Mouse (Mus musculus): ENCODE data around the gene G430095P16Rik. TPM values are rescaled to one million over a fixed set of nuclear protein-coding genes. Genes with fewer than 3 reads are reported as not detected.
A peak's percentile ranks its signal among the peaks of the same experiment; 100 is the strongest.

G430095P16Rik gene
- polyA plus RNA-seq (2016; fragmentation: Nextera tagmentation; extraction: Ambion mirVana), result 2.1 and 3.2 TPM in 2 replicates

DNA sequence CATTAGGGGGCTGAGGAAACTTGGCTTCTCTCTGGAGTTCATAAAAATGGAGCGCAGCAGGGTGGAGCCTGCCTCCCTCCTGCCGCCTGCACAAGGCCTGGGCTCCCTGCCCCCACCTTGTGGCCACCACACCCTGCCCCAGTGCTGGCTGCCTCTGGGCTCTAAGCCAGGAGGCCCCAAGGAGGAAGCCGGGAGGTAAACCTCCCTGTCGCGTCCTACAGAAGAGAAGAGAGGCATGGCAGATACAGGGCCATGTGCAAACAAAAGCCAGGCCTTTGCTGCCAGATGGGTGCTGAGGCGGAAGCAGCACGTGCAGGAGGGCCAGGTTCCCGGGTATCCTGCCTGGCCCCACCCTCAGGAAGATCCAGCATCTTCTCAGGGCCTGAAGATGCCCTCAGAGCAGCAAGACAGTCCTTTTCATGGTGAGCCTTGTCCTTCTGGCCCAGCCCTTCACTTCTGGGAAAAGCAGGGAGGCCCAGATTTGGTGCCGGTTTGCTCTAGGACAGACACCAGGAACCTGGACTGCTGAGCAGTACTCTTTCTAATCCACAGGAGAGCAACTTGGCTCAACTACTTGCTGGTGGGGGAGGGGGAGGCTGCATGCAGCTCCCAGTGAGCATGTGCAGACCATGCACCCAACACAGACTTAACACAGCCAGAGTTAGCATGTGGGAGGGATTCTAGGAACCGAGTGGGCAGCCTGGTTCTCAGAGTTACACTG is at the start of gene G430095P16Rik:
G430095P16Rik (plus strand) TSS at position 158 of the 721 bp plus-strand sequence.
- Histone ChIP-seq H3K27ac (peak within 1 kb of the TSS; percentile 87), H3K36me3 (no peaks in the 10 kb centered on the region), H3K4me3 (peak within 1 kb of the TSS; percentile 38), H3K4me1 (peaks cover 63% of the 10 kb centered on the region), H3K27me3 (ENCODE audit: insufficient read depth, poor library complexity, severe bottlenecking) (peaks cover 71% of the 10 kb centered on the region), H3K9me3 (no peaks in the 10 kb centered on the region)
- DNase-seq (ENCODE audit: low spot score), result no peak
- 14% methylated on average over 10 of the region's 10 CpGs for WGBS

DNA sequence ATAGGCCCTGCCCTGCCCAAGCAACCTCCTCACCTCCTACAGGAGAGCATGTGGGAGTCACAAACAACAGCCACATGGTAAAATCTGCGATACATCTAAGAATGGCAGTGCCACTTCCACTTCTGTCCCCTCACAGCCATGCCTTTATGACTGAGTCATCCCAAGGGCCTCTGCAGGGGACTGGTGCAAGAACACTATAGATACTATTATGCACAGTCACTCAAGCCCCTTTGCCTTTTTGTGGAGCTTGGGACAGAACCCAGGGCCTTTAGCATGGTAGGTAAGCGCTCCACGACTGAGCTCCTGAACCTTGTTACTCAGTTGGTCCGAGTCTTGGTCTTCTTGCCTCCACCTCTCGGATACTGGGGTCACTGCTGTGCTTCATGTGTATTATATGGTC is 45.5 kb upstream of the G430095P16Rik start:
- H3K36me3 ChIP-seq, result peaks cover 67% of the 10 kb centered on the region
- DNase-seq (ENCODE audit: low spot score), result no peak
- H3K27ac ChIP-seq, result no peak overlapping the region
- 86% methylated on average over 5 of the region's 5 CpGs for WGBS
- no peak overlapping the region for H3K4me3 ChIP-seq
- no peaks in the 10 kb centered on the region for H3K27me3 ChIP-seq (ENCODE audit: insufficient read depth, poor library complexity, severe bottlenecking)
- no peaks in the 10 kb centered on the region for H3K9me3 ChIP-seq
- peaks cover 14% of the 10 kb centered on the region for H3K4me1 ChIP-seq

DNA sequence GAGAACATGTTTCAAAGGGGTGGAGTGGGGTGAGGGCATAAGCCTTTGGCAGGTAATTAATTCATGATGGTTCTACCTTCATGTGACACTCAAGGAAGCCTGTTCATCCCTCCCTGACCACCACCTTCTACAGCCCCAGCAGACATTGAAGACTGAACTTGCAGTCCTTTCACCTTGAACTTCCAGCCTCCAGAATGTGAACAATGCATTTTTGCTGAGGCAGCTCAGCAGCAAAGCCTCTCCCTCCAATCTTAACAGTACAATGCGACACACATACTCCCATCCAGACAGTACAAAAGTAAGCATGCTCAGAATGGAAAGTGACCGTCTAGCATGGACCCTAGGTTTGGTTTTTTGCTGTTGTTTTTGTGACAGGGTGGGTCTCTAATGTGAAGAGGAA is 41.3 kb upstream of the G430095P16Rik start:
- no peak for DNase-seq (ENCODE audit: low spot score)
- H3K9me3 ChIP-seq, result no peaks in the 10 kb centered on the region
- H3K27me3 ChIP-seq (ENCODE audit: insufficient read depth, poor library complexity, severe bottlenecking), result no peaks in the 10 kb centered on the region
- H3K4me1 ChIP-seq, result peaks cover 51% of the 10 kb centered on the region
- H3K36me3 ChIP-seq, result peaks cover 42% of the 10 kb centered on the region
- no peak overlapping the region for H3K27ac ChIP-seq
- 87% methylated on average over 2 of the region's 2 CpGs for WGBS
- no peak overlapping the region for H3K4me3 ChIP-seq

DNA sequence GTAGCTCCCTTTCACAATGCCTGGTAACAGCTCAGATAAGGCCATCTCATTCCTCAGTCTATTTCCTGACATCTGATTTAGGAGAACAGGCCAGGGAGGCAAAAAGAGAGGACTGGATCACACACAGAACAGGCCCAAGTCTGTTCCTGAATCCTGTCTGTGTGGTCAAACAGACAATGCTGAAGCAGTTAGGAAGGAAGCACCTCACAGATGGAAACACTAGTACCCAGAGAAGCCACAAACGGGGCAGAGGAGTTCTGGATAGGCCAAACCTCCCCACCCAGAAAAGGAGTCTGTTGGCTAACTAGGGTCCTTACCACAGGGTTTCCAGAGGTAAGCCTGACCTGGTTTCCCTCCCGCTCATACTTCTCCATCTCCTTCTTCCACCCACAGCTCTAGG is 40.5 kb upstream of the G430095P16Rik start:
- WGBS, result 76% methylated on average over 2 of the region's 2 CpGs
- H3K27me3 ChIP-seq (ENCODE audit: insufficient read depth, poor library complexity, severe bottlenecking), result no peaks in the 10 kb centered on the region
- H3K9me3 ChIP-seq, result no peaks in the 10 kb centered on the region
- peaks cover 51% of the 10 kb centered on the region for H3K4me1 ChIP-seq
- H3K27ac ChIP-seq, result no peak overlapping the region
- peaks cover 36% of the 10 kb centered on the region for H3K36me3 ChIP-seq
- DNase-seq (ENCODE audit: low spot score), result no peak
- no peak overlapping the region for H3K4me3 ChIP-seq

DNA sequence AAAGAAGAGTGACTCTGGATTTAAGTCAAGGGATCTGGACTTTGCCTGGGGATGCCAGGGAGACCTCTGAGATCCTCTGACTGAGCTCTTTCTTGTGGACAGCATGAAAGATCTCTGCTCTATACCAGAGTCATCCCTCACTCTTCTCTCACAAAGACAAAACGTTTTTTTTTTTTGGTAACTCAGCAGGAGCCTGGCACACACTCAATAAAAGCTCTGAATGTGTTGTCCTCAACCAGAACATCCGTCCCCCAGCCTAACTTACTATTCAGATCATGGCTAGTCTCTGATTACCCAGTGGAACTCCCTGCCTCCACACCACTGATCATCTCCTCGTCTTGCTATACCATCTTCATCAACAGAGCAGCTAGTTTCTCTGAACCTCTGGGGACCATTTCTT is 38.3 kb upstream of the G430095P16Rik start:
- no peak overlapping the region for H3K27ac ChIP-seq
- WGBS, result 70% methylated on average over 3 of the region's 3 CpGs
- H3K36me3 ChIP-seq, result peaks cover 29% of the 10 kb centered on the region
- no peak overlapping the region; the same call in 1 of the 2 replicates for H3K4me3 ChIP-seq
- no peak for DNase-seq (ENCODE audit: low spot score)
- H3K4me1 ChIP-seq, result peaks cover 64% of the 10 kb centered on the region
- no peaks in the 10 kb centered on the region for H3K9me3 ChIP-seq
- no peaks in the 10 kb centered on the region for H3K27me3 ChIP-seq (ENCODE audit: insufficient read depth, poor library complexity, severe bottlenecking)

DNA sequence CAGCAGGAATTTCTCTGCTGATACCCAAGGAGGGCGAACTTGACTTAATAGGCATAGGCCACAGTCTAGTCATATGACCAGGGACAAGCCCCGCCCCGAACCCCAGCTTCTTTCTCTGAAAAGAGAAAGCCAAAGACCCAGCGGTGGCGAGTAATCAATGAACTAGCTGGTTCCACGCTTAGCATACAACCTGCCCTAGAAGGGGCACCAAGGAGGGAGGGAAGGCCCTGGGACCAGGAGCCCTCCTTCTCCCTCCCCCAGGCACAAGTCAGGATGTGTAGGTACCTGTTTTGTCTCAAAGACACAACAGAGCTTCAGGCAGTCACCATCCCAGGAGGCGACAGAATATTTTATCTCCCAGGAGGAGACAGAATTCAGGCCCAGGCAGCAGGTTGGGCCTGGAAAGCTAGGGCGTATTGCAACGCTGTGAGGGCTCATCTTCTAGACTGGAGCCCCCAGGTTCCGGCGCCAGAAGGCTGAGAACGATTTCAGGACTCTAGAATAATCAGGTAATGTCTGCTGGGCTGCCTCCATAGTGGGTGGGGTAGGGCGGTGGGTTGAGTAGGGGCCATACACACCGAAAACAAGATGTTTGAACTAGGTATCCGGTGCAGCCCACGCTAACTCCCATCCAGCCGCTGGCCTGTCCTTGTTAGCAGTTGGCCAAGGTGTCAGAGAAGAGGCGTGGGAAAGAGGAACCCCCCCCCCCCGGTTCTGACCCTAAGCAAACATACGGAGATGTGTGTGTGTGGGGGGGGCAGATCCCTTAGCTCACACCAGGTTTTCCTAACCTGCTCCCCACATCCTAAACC is 36.4 kb upstream of the G430095P16Rik start, which contains the start of gene Trmt1:
Trmt1 (plus strand) TSS at position 117 of the 812 bp plus-strand sequence.
- H3K27ac ChIP-seq, result peak within 1 kb of the TSS; percentile 100
- no peaks in the 10 kb centered on the region for H3K27me3 ChIP-seq (ENCODE audit: insufficient read depth, poor library complexity, severe bottlenecking)
- DNase-seq (ENCODE audit: low spot score), result peak; percentile 77
- no peaks in the 10 kb centered on the region for H3K9me3 ChIP-seq
- peak within 1 kb of the TSS; percentile 99 for H3K4me3 ChIP-seq
- H3K4me1 ChIP-seq, result peaks cover 73% of the 10 kb centered on the region
- H3K36me3 ChIP-seq, result peaks cover 33% of the 10 kb centered on the region
- WGBS, result 13% methylated on average over 20 of the region's 20 CpGs

DNA sequence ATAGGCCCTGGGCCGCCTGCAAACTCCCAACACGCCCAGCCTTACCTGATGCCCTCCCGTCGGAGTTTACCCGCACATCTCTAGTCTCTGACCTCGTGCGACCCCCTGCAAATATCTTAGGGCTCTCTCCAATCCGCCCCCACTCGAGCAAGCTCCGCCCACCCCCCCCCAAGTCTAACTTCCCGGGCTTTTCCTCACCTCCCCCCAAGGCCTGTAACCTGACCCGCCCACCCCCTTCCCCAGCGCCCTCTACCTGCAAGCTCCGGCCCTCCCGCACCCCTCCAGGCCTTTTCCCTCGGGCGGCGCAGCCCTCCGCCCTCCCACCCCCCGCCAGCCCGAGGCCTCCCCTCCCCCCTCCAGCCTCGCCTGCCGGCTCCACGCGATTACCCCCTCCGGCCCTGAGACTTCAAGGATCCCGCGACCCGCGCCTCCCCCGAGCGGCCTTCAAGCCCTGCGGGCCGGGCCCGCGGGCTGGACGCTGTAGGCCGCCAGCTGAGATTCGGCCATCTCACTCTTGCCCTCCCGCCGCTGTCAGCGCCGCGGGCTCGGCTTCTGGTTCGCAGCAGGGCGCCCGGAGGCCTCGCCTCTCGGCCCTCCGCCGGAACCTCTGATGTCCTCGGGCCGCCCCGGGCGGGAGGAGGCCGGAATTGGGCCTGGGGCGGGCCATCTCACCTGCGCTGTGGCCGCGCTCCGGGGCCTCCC is 35.7 kb upstream of the G430095P16Rik start:
- peak; percentile 87 for DNase-seq (ENCODE audit: low spot score)
- H3K27me3 ChIP-seq (ENCODE audit: insufficient read depth, poor library complexity, severe bottlenecking), result no peaks in the 10 kb centered on the region
- H3K4me1 ChIP-seq, result peaks cover 66% of the 10 kb centered on the region
- WGBS, result 1% methylated on average over 61 of the region's 62 CpGs
- no peaks in the 10 kb centered on the region for H3K9me3 ChIP-seq
- H3K4me3 ChIP-seq, result peak overlapping the region; percentile 99
- H3K27ac ChIP-seq, result peak overlapping the region; percentile 100
- H3K36me3 ChIP-seq, result peaks cover 32% of the 10 kb centered on the region

DNA sequence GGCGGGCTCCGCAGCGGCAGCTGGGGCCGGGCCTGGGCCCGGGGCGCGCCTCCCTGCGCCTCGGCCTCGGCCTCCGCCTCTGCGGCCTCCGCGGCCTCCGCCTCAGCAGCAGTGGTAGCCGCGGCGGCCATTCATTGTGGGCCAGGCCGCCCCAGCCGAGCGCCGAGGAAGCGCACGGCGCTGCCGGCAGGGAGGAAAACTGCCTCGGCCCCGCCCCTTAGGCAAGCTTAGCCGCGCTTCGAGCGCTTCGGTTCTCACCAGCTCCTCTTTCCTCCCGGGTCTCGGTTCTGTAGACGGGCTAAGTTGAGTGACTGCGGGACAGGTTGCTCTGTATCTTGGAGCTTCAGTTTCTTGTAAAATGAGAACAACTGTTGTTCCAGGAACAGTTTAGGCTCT is 35.1 kb upstream of the G430095P16Rik start, which contains the start of gene Nacc1:
Nacc1 (minus strand) TSS at position 158 of the 396 bp plus-strand sequence.
- under 1% methylated on average over 36 of the region's 37 CpGs for WGBS
- no peaks in the 10 kb centered on the region for H3K9me3 ChIP-seq
- H3K27ac ChIP-seq, result peak within 1 kb of the TSS; percentile 100
- peak; percentile 94 for DNase-seq (ENCODE audit: low spot score)
- peaks cover 61% of the 10 kb centered on the region for H3K4me1 ChIP-seq
- peak within 1 kb of the TSS; percentile 99 for H3K4me3 ChIP-seq
- H3K36me3 ChIP-seq, result peaks cover 32% of the 10 kb centered on the region
- H3K27me3 ChIP-seq (ENCODE audit: insufficient read depth, poor library complexity, severe bottlenecking), result no peaks in the 10 kb centered on the region

DNA sequence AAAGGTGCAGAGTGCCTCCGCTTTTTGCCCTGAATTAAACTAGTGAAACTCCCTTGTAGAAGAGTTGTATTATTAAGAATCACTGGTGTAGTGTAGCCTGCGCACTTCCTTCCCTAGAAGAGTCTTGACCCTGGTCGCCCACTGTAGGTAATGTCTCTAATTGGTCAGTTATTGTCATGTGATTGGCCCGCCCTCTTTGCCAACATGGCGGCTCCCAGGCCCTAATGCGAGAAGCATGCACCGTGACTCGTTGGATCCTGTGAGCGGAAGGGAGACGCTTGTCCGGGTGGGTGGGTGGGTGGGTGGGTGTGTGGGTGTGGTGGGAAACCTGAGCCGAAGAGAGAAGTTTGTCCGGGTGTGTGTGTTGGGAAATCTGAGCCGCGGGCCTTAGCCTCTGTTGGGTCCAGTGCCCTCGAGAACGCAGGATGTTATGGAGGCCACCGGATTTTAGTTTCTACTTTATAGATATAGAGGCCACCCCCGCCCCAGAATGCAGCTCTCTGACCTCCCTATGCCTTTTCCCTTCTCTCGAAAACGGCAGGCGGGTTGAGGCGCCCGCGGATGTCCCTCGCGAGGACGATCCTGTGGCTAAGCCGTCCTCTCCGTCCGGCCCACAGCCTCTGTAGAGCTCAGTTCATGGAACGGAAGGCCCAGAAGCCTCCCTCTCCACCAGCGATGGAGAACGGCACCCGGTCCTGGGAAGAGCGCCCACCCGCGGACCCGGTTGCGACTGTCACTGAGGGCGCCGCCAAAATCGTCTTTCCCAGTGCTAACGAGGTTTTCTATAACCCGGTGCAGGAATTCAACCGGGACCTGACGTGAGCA is 33.5 kb upstream of the G430095P16Rik start:
- Histone ChIP-seq H3K27ac (peak overlapping the region; percentile 89), H3K4me3 (peak overlapping the region; percentile 99), H3K4me1 (peaks cover 48% of the 10 kb centered on the region), H3K36me3 (peaks cover 34% of the 10 kb centered on the region), H3K27me3 (ENCODE audit: insufficient read depth, poor library complexity, severe bottlenecking) (no peaks in the 10 kb centered on the region), H3K9me3 (no peaks in the 10 kb centered on the region)
- peak; percentile 95 for DNase-seq (ENCODE audit: low spot score)
- under 1% methylated on average over 47 of the region's 47 CpGs for WGBS

DNA sequence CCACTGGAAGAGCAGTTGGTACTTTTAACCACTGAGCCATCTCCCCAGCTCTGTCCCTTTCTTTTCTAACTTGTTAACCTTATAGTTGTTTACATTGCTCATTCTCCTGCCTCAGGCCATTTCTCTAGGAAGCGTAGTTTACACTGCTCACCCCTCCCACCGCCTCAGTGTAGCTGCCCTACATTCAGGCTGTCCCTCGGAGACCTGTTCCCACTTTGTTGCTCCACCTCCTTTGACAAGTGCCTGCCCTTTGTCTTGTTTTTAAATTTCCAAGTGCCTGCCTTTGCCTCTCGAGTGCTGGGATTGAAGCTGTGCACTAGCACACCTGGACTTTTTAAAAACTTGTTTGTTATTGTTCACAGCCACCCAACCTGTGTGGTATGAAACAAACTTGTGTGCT is 29.5 kb upstream of the G430095P16Rik start:
- 82% methylated on average over 4 of the region's 4 CpGs for WGBS
- no peak overlapping the region for H3K27ac ChIP-seq
- peaks cover 73% of the 10 kb centered on the region for H3K36me3 ChIP-seq
- no peaks in the 10 kb centered on the region for H3K9me3 ChIP-seq
- peaks cover 21% of the 10 kb centered on the region for H3K4me1 ChIP-seq
- no peak for DNase-seq (ENCODE audit: low spot score)
- H3K27me3 ChIP-seq (ENCODE audit: insufficient read depth, poor library complexity, severe bottlenecking), result no peaks in the 10 kb centered on the region
- no peak overlapping the region for H3K4me3 ChIP-seq

DNA sequence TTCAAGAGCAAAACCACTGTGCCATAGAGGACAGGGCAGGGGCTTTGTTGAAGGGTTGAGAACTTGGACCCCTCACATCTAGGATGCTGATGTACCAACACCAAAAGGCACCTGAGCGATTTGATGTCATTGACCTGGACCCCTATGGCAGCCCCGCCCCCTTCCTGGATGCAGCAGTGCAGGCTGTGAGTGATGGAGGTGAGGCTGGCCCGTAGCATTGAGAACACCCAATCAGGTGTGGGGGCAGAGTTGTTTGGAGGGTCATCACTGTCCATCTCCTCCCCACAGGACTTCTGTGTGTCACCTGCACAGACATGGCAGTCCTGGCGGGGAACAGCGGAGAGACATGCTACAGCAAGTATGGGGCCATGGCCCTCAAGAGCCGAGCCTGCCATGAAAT is 27.7 kb upstream of the G430095P16Rik start:
- H3K36me3 ChIP-seq, result peaks cover 88% of the 10 kb centered on the region
- DNase-seq (ENCODE audit: low spot score), result no peak
- no peaks in the 10 kb centered on the region for H3K27me3 ChIP-seq (ENCODE audit: insufficient read depth, poor library complexity, severe bottlenecking)
- H3K4me3 ChIP-seq, result no peak overlapping the region
- no peak overlapping the region for H3K27ac ChIP-seq
- H3K9me3 ChIP-seq, result no peaks in the 10 kb centered on the region
- WGBS, result 91% methylated on average over 6 of the region's 6 CpGs
- peaks cover 18% of the 10 kb centered on the region for H3K4me1 ChIP-seq

All from heart, embryonic 10.5 days (tissue).